Mouse (Mus musculus) ES-E14 (cell line): ENCODE data around the gene Stk40. TPM values are rescaled to one million over a fixed set of nuclear protein-coding genes. Genes with fewer than 3 reads are reported as not detected.

ENCODE experiments used
- DNase-seq: peaks from one replicate; pipeline ENCODE4 v3.0.0-alpha.2; 2013; ENCODE audit warnings: low read depth, low spot score
- H3K27ac ChIP-seq: 2 replicates; pipeline ENCODE4 v1.5.1; 2012; ENCODE audit warnings: low read depth, mild to moderate bottlenecking, low read length, moderate library complexity, mixed read lengths; ENCODE audit not compliant: poor library complexity, insufficient read depth, severe bottlenecking
- H3K36me3 ChIP-seq: 2 replicates; pipeline ENCODE4 v1.6.1; 2012; ENCODE audit warnings: mild to moderate bottlenecking, low read length, moderate library complexity, mixed read lengths; ENCODE audit not compliant: control insufficient read depth, poor library complexity, insufficient read depth, severe bottlenecking
- H3K4me1 ChIP-seq, 2 experiments: fragments of 150-350 bp in 1 of 2; sonication (generic) in 1 of 2; 2 replicates each; pipeline ENCODE4 v1.6.1; 2012; ENCODE audit warnings: low read length in 2 of 2, mild to moderate bottlenecking in 1 of 2, mixed read lengths in 1 of 2; ENCODE audit not compliant: control insufficient read depth in 2 of 2, insufficient read depth in 2 of 2, poor library complexity in 1 of 2
- H3K4me3 ChIP-seq, 2 experiments: fragments of 150-350 bp in 1 of 2; sonication (generic) in 1 of 2; 2 replicates each; pipeline ENCODE4 v1.5.1; 2012; ENCODE audit warnings: low read length in 2 of 2, low read depth in 1 of 2, mild to moderate bottlenecking in 1 of 2, mixed read lengths in 1 of 2; ENCODE audit not compliant: insufficient read depth in 1 of 2, poor library complexity in 1 of 2, severe bottlenecking in 1 of 2
- H3K9ac ChIP-seq: 2 replicates; pipeline ENCODE4 v1.6.1; 2012; ENCODE audit warnings: low read depth, mild to moderate bottlenecking, low read length, mixed read lengths; ENCODE audit not compliant: poor library complexity, insufficient read depth, severe bottlenecking
- H3K9me3 ChIP-seq: fragments of 150-350 bp; sonication (generic); 2 replicates; pipeline ENCODE4 v1.6.1; 2012; ENCODE audit warnings: low read depth, mild to moderate bottlenecking, low read length; ENCODE audit not compliant: control insufficient read depth, insufficient read depth
- CHD2 ChIP-seq: IDR thresholded peaks from 2 replicates; pipeline ENCODE4 v1.6.1; 2014; ENCODE audit warnings: mild to moderate bottlenecking, low read depth, low read length, inconsistent platforms
- HCFC1 ChIP-seq: IDR thresholded peaks from 2 replicates; pipeline ENCODE4 v1.6.1; 2012; ENCODE audit warnings: low read length, inconsistent platforms, borderline replicate concordance; ENCODE audit not compliant: insufficient read depth
- MAFK ChIP-seq: IDR thresholded peaks from 2 replicates; pipeline ENCODE4 v1.6.1; 2014; ENCODE audit warnings: mild to moderate bottlenecking, low read depth, low read length, inconsistent platforms; ENCODE audit not compliant: insufficient read depth
- ZC3H11A ChIP-seq: IDR thresholded peaks from 2 replicates; pipeline ENCODE4 v1.6.1; 2012; ENCODE audit warnings: low read depth, mild to moderate bottlenecking, inconsistent platforms, low read length, borderline replicate concordance
- ZNF384 ChIP-seq: IDR thresholded peaks from 2 replicates; pipeline ENCODE4 v1.6.1; 2012; ENCODE audit warnings: low read depth, low read length, inconsistent platforms
- in situ Hi-C, 2 experiments: fragments of 600-800 bp; cut with MboI; formaldehyde crosslinking; loops; one replicate each; pipeline ENCODE4 v1.15.1; 2025; ENCODE audit warnings: low sequenced_read_pairs in 2 of 2, inconsistent platforms in 1 of 2; ENCODE audit not compliant: unreplicated experiment in 2 of 2
- total RNA-seq: library from RNA; depleted of rRNA; stranded (reverse); fragments of 300-350 nt; gene quantifications from 2 replicates; pipeline ENCODE4 v1.2.3, GENCODE M21; 2012

Stk40 gene
- total RNA-seq, 1 experiment: 20.2 TPM

DNA sequence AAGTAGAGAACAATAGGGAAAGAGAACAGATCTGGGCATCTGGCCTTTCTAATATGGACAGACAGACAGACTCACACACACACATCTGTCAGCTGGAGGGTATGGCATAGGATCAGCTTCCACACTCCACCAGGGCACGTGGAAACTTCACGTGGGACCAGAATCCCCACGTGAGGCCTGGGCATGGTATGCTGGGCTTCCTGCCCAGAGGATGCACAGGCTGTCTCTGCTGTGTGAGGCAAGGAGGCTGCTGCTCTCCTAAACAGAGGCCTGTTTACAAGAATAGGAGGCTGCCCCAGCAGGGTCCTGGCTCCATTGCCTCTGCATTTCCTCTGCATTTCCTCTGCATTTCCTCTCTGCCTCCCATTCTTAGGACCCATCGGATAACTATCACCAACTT is 30.9 kb downstream of the Stk40 start:
- H3K9me3 ChIP-seq: no peaks in the 10 kb centered on the region
- no peak overlapping the region for H3K4me3 ChIP-seq
- H3K4me1 ChIP-seq: no peaks in the 10 kb centered on the region; a peak in 1 of 4 replicates
- H3K27ac ChIP-seq: no peak overlapping the region
- H3K36me3 ChIP-seq: peaks cover 35% of the 10 kb centered on the region
- in situ Hi-C loops: no loop called here
- no peak overlapping the region for H3K9ac ChIP-seq
- no peak for TF ChIP-seq CHD2
- TF ChIP-seq ZNF384: no peak
- TF ChIP-seq MAFK: no peak
- TF ChIP-seq ZC3H11A: no peak
- no peak for TF ChIP-seq HCFC1
- DNase-seq: no peak

GRCm38 (mm10) chr4:126137773-126138172 is 34.0 kb downstream of the Stk40 start:
- TF ChIP-seq ZC3H11A: no peak
- Histone ChIP-seq H3K9me3 (no peaks in the 10 kb centered on the region), H3K27ac (no peak overlapping the region), H3K4me1 (no peaks in the 10 kb centered on the region; a peak in 1 of 4 replicates), H3K4me3 (no peak overlapping the region), H3K36me3 (peaks cover 31% of the 10 kb centered on the region; the same call in 1 of the 2 replicates), H3K9ac (no peak overlapping the region)
- no peak for DNase-seq
- in situ Hi-C loops: no loop called here

- in situ Hi-C loops: no loop called here
- H3K36me3 ChIP-seq: peaks cover 24% of the 10 kb centered on the region; the same call in 1 of the 2 replicates
- H3K4me3 ChIP-seq: no peak overlapping the region
- no peak for TF ChIP-seq MAFK
- no peaks in the 10 kb centered on the region; a peak in 1 of 4 replicates for H3K4me1 ChIP-seq
- no peak overlapping the region for H3K27ac ChIP-seq
- no peaks in the 10 kb centered on the region for H3K9me3 ChIP-seq
- DNase-seq: no peak
- no peak overlapping the region for H3K9ac ChIP-seq
Measured at GRCm38 (mm10) chr4:126141021-126141420, 37.3 kb downstream of the Stk40 start.

- no peaks in the 10 kb centered on the region for H3K9me3 ChIP-seq
- no peak for DNase-seq
- no peak overlapping the region for H3K4me3 ChIP-seq
- peaks cover 2 to 17% of the 10 kb centered on the region in 2 experiments; a peak in 3 of 4 replicates for H3K4me1 ChIP-seq
- in situ Hi-C loops: no loop called here
- peaks cover 4% of the 10 kb centered on the region; the same call in 1 of the 2 replicates for H3K36me3 ChIP-seq
- H3K9ac ChIP-seq: no peak overlapping the region
- no peak overlapping the region for H3K27ac ChIP-seq
- TF ChIP-seq MAFK (no peak), HCFC1 (no peak), CHD2 (no peak), ZNF384 (no peak), ZC3H11A (no peak)
Measured at GRCm38 (mm10) chr4:126145396-126145795, 41.6 kb downstream of the Stk40 start.

- peak overlapping the region; percentile 12 to 39; a peak in 2 of 4 replicates for H3K4me3 ChIP-seq
- H3K9ac ChIP-seq: peak overlapping the region; percentile 64; the same call in 1 of the 2 replicates
- no peaks in the 10 kb centered on the region for H3K9me3 ChIP-seq
- in situ Hi-C loops: no loop called here
- no peak for DNase-seq
- H3K4me1 ChIP-seq: peaks cover 4 to 27% of the 10 kb centered on the region in 2 experiments; a peak in 3 of 4 replicates
- no peak overlapping the region; the same call in 1 of the 2 replicates for H3K27ac ChIP-seq
- TF ChIP-seq MAFK (peak; percentile 96), ZC3H11A (no peak), HCFC1 (no peak), ZNF384 (peak; percentile 91), CHD2 (no peak)
- peaks cover 4% of the 10 kb centered on the region; the same call in 1 of the 2 replicates for H3K36me3 ChIP-seq
Measured at GRCm38 (mm10) chr4:126146974-126147532, 43.3 kb downstream of the Stk40 start.
